Mouse (Mus musculus): ENCODE measurements around the gene Esr1. TPM values are rescaled to one million over a fixed set of nuclear protein-coding genes. Genes with fewer than 3 reads are reported as not detected.

Esr1 gene
- polyA plus RNA-seq (2015; fragmentation: Nextera tagmentation; extraction: Ambion mirVana) = 0.82 and 0.87 TPM in 2 replicates

DNA sequence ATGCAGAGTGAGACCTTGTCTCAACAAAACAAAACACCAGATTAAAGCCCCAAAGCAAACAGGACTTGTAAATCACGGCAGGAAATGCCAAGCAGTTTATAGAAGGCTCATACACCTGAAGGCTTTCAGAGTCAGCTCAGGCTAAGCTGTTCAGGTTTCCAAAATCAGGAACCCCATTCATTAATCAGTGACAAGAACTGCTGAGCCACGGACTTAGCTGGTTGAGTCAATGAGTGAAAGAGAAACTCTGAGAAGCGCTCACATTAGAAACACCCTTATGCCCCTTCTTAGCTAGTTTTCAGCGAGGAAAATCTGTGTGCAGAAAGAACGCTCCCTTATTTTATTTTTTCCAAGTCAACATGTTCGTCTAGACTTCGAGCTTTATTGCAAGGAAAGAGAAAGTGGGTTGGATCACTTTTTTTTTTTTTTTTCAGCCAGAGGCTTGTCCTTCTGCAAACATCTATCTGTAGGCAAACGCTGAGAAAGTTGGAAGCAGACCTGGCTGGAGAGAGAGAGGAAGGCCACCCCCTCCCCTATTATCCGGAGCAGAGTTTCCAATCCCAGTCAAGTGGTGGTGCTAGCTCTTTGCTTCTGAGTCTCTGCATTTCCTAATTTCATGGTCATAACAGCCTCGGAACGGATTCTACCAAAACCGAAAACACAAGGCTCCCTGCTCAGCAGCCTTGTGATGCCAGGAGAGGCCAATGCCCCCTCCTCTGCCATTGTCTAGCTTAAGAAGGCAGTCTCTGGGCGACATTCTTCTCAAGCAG lies at the start of gene Esr1:
Esr1 (plus strand) TSS at position 208 of the 770 bp plus-strand sequence.
- Histone ChIP-seq H3K27ac (peak within 1 kb of the TSS; percentile 72), H3K9ac (peak within 1 kb of the TSS; percentile 17; the same call in 1 of the 2 replicates), H3K9me3 (no peaks in the 10 kb centered on the region), H3K4me2 (peak within 1 kb of the TSS; percentile 54), H3K4me3 (peak within 1 kb of the TSS; percentile 36), H3K4me1 (peaks cover 8% of the 10 kb centered on the region; the same call in 1 of the 2 replicates), H3K36me3 (no peaks in the 10 kb centered on the region), H3K27me3 (no peaks in the 10 kb centered on the region)
- ATAC-seq (ENCODE audit: insufficient number of reproducible peaks, low FRiP score, low TSS enrichment, low read depth) = no peak
- WGBS = 14% methylated on average over 13 of the region's 13 CpGs

- no peaks in the 10 kb centered on the region for H3K36me3 ChIP-seq
- no peak overlapping the region for H3K27ac ChIP-seq
- 81% methylated on average over 1 of the region's 1 CpGs for WGBS
- H3K4me2 ChIP-seq = no peak overlapping the region
- H3K27me3 ChIP-seq = no peaks in the 10 kb centered on the region
- H3K9ac ChIP-seq = no peak overlapping the region
- ATAC-seq (ENCODE audit: insufficient number of reproducible peaks, low FRiP score, low TSS enrichment, low read depth) = no peak
- no peaks in the 10 kb centered on the region; the same call in 1 of the 2 replicates for H3K4me1 ChIP-seq
- no peaks in the 10 kb centered on the region for H3K9me3 ChIP-seq
- H3K4me3 ChIP-seq = no peak overlapping the region
Observed at GRCm38 (mm10) chr10:4565148-4565547, 46.2 kb upstream of the Esr1 start.

- 86% methylated on average over 4 of the region's 4 CpGs for WGBS
- no peaks in the 10 kb centered on the region for H3K27me3 ChIP-seq
- no peaks in the 10 kb centered on the region for H3K36me3 ChIP-seq
- no peak overlapping the region for H3K9ac ChIP-seq
- no peak overlapping the region for H3K27ac ChIP-seq
- no peak overlapping the region for H3K4me2 ChIP-seq
- no peaks in the 10 kb centered on the region for H3K4me1 ChIP-seq
- H3K4me3 ChIP-seq = no peak overlapping the region
- H3K9me3 ChIP-seq = no peaks in the 10 kb centered on the region
- no peak for ATAC-seq (ENCODE audit: insufficient number of reproducible peaks, low FRiP score, low TSS enrichment, low read depth)
Observed at GRCm38 (mm10) chr10:4570778-4571177, 40.6 kb upstream of the Esr1 start.

DNA sequence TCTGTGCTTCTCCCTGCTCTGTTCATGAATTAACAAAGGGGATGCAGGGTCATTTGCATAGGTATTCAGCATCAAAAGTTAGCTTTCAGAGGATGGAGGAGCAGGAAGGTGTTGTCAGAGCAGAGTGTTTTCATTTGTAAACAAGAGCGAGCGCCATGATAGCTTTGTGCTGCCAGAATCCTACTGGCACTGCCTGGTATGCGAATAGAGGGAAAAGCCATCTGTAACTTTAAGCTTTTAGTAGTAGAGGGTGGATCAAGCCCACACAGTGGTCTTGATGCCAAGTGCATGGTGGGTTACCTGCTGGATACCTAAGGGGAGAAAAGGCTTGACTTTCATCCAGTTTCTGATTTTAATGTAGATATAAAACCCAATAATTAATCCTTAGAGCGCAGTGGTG lies 40.1 kb upstream of the Esr1 start:
- no peak for ATAC-seq (ENCODE audit: insufficient number of reproducible peaks, low FRiP score, low TSS enrichment, low read depth)
- Histone ChIP-seq H3K27ac (no peak overlapping the region), H3K4me2 (no peak overlapping the region), H3K4me3 (no peak overlapping the region), H3K9ac (no peak overlapping the region), H3K36me3 (no peaks in the 10 kb centered on the region), H3K4me1 (no peaks in the 10 kb centered on the region), H3K9me3 (no peaks in the 10 kb centered on the region), H3K27me3 (no peaks in the 10 kb centered on the region)
- 80% methylated on average over 4 of the region's 4 CpGs for WGBS

GRCm38 (mm10) chr10:4581905-4582304 lies 29.5 kb upstream of the Esr1 start:
- ATAC-seq (ENCODE audit: insufficient number of reproducible peaks, low FRiP score, low TSS enrichment, low read depth) = no peak
- 77% methylated on average over 5 of the region's 5 CpGs for WGBS
- no peaks in the 10 kb centered on the region for H3K27me3 ChIP-seq
- no peaks in the 10 kb centered on the region for H3K4me1 ChIP-seq
- no peak overlapping the region for H3K4me3 ChIP-seq
- no peaks in the 10 kb centered on the region for H3K9me3 ChIP-seq
- no peaks in the 10 kb centered on the region for H3K36me3 ChIP-seq
- no peak overlapping the region for H3K9ac ChIP-seq
- H3K4me2 ChIP-seq = no peak overlapping the region
- H3K27ac ChIP-seq = no peak overlapping the region

DNA sequence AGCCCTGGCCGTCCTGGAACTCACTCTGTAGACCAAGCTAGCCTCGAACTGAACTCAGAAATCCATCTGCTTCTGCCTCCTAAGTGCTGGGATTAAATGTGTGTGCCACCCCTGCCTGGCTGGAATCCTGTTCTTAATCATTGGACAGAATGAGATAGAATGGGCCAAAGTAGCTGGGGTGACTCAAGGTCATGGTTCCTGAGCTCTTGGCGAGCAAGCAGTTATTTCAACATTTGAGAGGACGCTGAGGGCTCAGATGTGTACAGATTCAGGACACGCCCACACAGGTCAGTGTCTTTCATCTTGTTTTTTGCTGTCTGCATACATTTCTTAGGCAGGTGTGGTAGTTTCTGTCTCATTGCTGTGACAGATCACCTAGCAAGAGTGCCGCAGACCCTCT lies 24.7 kb upstream of the Esr1 start:
- no peak overlapping the region for H3K9ac ChIP-seq
- H3K4me3 ChIP-seq = no peak overlapping the region
- no peak overlapping the region for H3K27ac ChIP-seq
- no peak overlapping the region for H3K4me2 ChIP-seq
- H3K4me1 ChIP-seq = no peaks in the 10 kb centered on the region
- H3K9me3 ChIP-seq = no peaks in the 10 kb centered on the region
- no peak for ATAC-seq (ENCODE audit: insufficient number of reproducible peaks, low FRiP score, low TSS enrichment, low read depth)
- WGBS = 86% methylated on average over 6 of the region's 6 CpGs
- no peaks in the 10 kb centered on the region for H3K36me3 ChIP-seq
- H3K27me3 ChIP-seq = no peaks in the 10 kb centered on the region

DNA sequence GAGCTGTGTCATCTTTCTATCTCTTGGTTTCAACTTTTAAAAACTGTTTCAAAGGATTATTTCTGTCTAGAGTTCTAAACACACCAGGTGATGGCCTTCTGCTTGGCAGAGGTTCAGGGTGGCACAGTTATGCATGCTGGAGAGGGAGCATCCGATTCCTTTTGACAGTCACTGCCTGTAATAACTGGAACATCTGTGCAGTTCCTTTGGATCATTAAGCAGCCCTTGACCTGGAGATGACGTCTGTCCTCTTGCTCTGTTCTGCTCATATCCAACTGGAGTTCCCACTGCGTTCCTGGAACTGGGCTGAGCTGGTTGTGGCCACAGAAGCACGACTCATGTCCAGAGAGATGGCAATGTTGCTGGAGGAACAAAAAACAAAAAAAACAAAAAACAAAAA lies 21.8 kb upstream of the Esr1 start:
- no peak overlapping the region for H3K9ac ChIP-seq
- no peaks in the 10 kb centered on the region for H3K27me3 ChIP-seq
- no peak overlapping the region for H3K4me3 ChIP-seq
- no peak overlapping the region for H3K4me2 ChIP-seq
- no peak for ATAC-seq (ENCODE audit: insufficient number of reproducible peaks, low FRiP score, low TSS enrichment, low read depth)
- no peaks in the 10 kb centered on the region for H3K4me1 ChIP-seq
- H3K36me3 ChIP-seq = no peaks in the 10 kb centered on the region
- H3K9me3 ChIP-seq = no peaks in the 10 kb centered on the region
- no peak overlapping the region for H3K27ac ChIP-seq
- 72% methylated on average over 4 of the region's 4 CpGs for WGBS

DNA sequence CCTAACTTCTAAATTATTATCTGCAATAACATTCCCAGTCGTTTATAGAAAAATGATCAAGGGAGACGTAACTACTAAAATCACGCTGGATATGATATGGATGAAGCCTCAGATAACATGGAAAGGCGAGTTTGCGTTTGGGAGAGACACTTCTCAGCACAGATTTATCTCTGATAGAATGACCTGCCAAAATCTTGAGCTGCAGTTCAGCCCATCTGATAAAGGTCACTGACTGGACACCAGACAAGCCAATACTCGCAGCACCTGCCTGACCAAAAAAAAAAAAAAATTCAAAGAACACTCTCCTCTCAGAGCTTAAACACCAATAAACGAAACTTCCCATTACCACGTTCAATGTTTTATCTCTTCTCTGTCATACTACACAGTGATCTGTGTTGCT lies 20.4 kb upstream of the Esr1 start:
- Histone ChIP-seq H3K9me3 (no peaks in the 10 kb centered on the region), H3K27ac (no peak overlapping the region), H3K9ac (no peak overlapping the region), H3K4me1 (no peaks in the 10 kb centered on the region), H3K36me3 (no peaks in the 10 kb centered on the region), H3K4me2 (no peak overlapping the region), H3K27me3 (no peaks in the 10 kb centered on the region), H3K4me3 (no peak overlapping the region)
- WGBS = 61% methylated on average over 8 of the region's 8 CpGs
- no peak for ATAC-seq (ENCODE audit: insufficient number of reproducible peaks, low FRiP score, low TSS enrichment, low read depth)

GRCm38 (mm10) chr10:4593828-4594227 lies 17.6 kb upstream of the Esr1 start:
- H3K9me3 ChIP-seq = no peaks in the 10 kb centered on the region
- ATAC-seq (ENCODE audit: insufficient number of reproducible peaks, low FRiP score, low TSS enrichment, low read depth) = no peak
- H3K4me3 ChIP-seq = no peak overlapping the region
- H3K27me3 ChIP-seq = no peaks in the 10 kb centered on the region
- WGBS = 75% methylated on average over 4 of the region's 4 CpGs
- H3K4me1 ChIP-seq = no peaks in the 10 kb centered on the region
- no peak overlapping the region for H3K4me2 ChIP-seq
- no peaks in the 10 kb centered on the region for H3K36me3 ChIP-seq
- H3K9ac ChIP-seq = no peak overlapping the region
- no peak overlapping the region for H3K27ac ChIP-seq

DNA sequence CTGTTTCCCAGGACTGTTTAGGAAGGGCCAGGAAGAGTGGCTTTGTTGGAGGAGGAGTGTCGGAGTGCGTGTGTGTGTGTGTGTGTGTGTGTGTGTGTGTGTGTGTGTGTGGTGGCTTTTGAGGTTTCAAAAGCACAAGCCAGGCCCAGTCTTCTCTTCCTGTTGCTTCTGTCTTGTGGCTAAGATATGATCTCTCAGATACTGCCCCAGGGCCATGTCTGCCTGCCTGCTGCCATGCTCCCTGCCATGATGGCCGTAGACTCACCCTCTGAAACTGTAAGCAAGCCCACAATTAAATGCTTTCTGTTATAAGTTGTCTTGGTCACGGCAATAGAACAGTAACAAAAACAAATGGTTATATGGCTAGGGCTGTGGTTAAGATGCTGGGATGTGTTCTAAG lies 14.2 kb upstream of the Esr1 start:
- H3K9ac ChIP-seq = no peak overlapping the region
- H3K36me3 ChIP-seq = no peaks in the 10 kb centered on the region
- no peaks in the 10 kb centered on the region for H3K9me3 ChIP-seq
- WGBS = 94% methylated on average over 4 of the region's 4 CpGs
- no peak overlapping the region for H3K4me2 ChIP-seq
- H3K27me3 ChIP-seq = no peaks in the 10 kb centered on the region
- no peak for ATAC-seq (ENCODE audit: insufficient number of reproducible peaks, low FRiP score, low TSS enrichment, low read depth)
- no peaks in the 10 kb centered on the region for H3K4me1 ChIP-seq
- H3K27ac ChIP-seq = no peak overlapping the region
- no peak overlapping the region for H3K4me3 ChIP-seq

DNA sequence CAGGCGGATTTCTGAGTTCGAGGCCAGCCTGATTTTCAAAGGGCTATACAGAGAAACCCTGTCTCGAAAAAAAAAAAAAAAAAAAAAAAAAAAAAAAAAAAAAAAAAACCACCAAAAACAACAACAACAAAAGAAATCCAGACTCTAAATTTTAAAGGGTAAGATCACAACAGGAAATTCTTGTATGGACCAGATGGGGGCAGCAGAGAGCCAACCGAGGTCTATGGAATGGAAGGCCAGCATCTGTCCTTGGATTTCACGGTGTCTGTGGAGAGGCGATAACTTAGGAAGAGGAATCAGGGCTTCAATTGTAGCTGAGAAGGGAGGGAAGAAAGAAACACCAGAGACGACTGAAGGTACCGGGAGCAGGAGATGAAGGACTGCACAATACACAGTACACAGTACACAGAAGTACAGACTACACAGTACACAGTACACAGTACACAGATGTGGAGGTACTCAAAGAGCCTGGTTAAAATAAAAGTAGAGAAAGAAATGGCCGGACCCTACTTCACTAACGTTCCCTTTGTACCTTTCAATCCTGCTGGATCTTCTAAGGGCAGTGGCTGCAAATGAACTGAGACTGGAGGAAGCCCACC lies 13.1 kb upstream of the Esr1 start:
- Histone ChIP-seq H3K27me3 (no peaks in the 10 kb centered on the region), H3K36me3 (no peaks in the 10 kb centered on the region), H3K4me3 (no peak overlapping the region), H3K9ac (no peak overlapping the region), H3K27ac (no peak overlapping the region), H3K4me2 (no peak overlapping the region), H3K9me3 (no peaks in the 10 kb centered on the region), H3K4me1 (no peaks in the 10 kb centered on the region)
- ATAC-seq (ENCODE audit: insufficient number of reproducible peaks, low FRiP score, low TSS enrichment, low read depth) = no peak
- WGBS = 58% methylated on average over 10 of the region's 10 CpGs

DNA sequence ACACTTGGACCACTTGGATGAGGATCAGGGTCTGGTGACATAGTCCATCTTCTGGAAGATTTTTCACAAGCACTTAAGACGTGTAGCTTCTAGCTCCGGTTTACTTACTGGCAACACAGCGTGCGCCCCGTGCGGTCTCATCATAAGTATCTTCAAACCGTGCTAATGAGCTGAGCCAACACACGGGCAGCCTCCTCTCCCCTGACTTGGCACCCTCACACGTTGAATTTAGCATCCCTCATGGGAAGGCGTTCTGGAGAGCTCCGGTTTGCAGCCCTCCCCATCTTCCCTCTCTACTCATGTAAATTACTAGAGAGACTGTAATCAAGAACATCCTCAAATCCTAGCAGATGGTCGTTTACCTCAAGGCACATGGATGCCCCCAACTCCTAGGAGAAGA lies 12.5 kb upstream of the Esr1 start:
- ATAC-seq (ENCODE audit: insufficient number of reproducible peaks, low FRiP score, low TSS enrichment, low read depth) = no peak
- H3K27ac ChIP-seq = no peak overlapping the region
- 68% methylated on average over 12 of the region's 12 CpGs for WGBS

More for the DNA sequence above, 12.5 kb upstream of the Esr1 start:
- no peaks in the 10 kb centered on the region for H3K36me3 ChIP-seq
- H3K4me2 ChIP-seq = no peak overlapping the region
- no peaks in the 10 kb centered on the region for H3K4me1 ChIP-seq
- no peak overlapping the region for H3K4me3 ChIP-seq
- H3K9me3 ChIP-seq = no peaks in the 10 kb centered on the region
- no peaks in the 10 kb centered on the region for H3K27me3 ChIP-seq
- H3K9ac ChIP-seq = no peak overlapping the region

Measured in limb, embryonic 15.5 days (tissue).